Mouse (Mus musculus) kidney, embryonic 16.5 days (tissue): Measurements from ENCODE around the gene Bcor. TPM values are rescaled to one million over a fixed set of nuclear protein-coding genes. Genes with fewer than 3 reads are reported as not detected.

Experiments
- ATAC-seq: fragments of 200-750 bp; cut with Nextera tagmentation; 2 replicates; pipeline ENCODE4 v1.8.0; 2017; ENCODE audit warnings: moderate TSS enrichment; ENCODE audit not compliant: low FRiP score, low TSS enrichment
- H3K27ac ChIP-seq: fragments of 300-500 bp; sonication (generic); 2 replicates; pipeline ENCODE4 v1.5.1; 2014; ENCODE audit warnings: low read length
- H3K27me3 ChIP-seq: fragments of 300-500 bp; sonication (generic); 2 replicates; pipeline ENCODE4 v1.6.1; 2014; ENCODE audit warnings: low read length, control low read depth, mixed read lengths; ENCODE audit not compliant: insufficient read depth
- H3K36me3 ChIP-seq: fragments of 300-500 bp; sonication (generic); 2 replicates; pipeline ENCODE4 v1.6.1; 2014; ENCODE audit warnings: low read length, control low read depth, mixed read lengths; ENCODE audit not compliant: insufficient read depth
- H3K4me1 ChIP-seq: fragments of 300-500 bp; sonication (generic); 2 replicates; pipeline ENCODE4 v1.6.1; 2014; ENCODE audit warnings: low read length, control low read depth, mixed read lengths; ENCODE audit not compliant: insufficient read depth
- H3K4me2 ChIP-seq: fragments of 300-500 bp; sonication (generic); replicated peaks from 2 replicates; pipeline ENCODE4 v1.6.1; 2014; ENCODE audit warnings: low read depth, low read length
- H3K4me3 ChIP-seq: fragments of 300-500 bp; sonication (generic); 2 replicates; pipeline ENCODE4 v1.5.1; 2014; ENCODE audit warnings: mild to moderate bottlenecking, low read length
- H3K9ac ChIP-seq: fragments of 300-500 bp; sonication (generic); replicated peaks from 2 replicates; pipeline ENCODE4 v1.6.1; 2014; ENCODE audit warnings: low read length
- H3K9me3 ChIP-seq: fragments of 300-500 bp; sonication (generic); 2 replicates; pipeline ENCODE4 v1.6.1; 2016; ENCODE audit warnings: low read length, control low read depth
- WGBS: fragments of 180-500 bp; shearing (Covaris S2); extraction: QIAGEN DNeasy Blood & Tissue Kit; methylation state at CpG from one replicate; pipeline ENCODE4 v1.1.7; 2014; 5-methylcytosine and 5-hydroxymethylcytosine counted together
- polyA plus RNA-seq: library from polyadenylated mRNA; unstranded; fragments of >200 nt; fragmentation: Nextera tagmentation; extraction: Ambion mirVana; gene quantifications from 2 replicates; pipeline ENCODE4 v1.2.1, GENCODE M21; 2015

The Bcor gene
- polyA plus RNA-seq, 1 experiment from 2014 or later, result 16.7 TPM

- no peak overlapping the region for H3K4me3 ChIP-seq
- H3K4me2 ChIP-seq, result no peak overlapping the region
- H3K27me3 ChIP-seq, result no peaks in the 10 kb centered on the region
- no peak for ATAC-seq
- H3K4me1 ChIP-seq, result peaks cover 5% of the 10 kb centered on the region; the same call in 1 of the 2 replicates
- H3K27ac ChIP-seq, result no peak overlapping the region
- no peak overlapping the region for H3K9ac ChIP-seq
- H3K36me3 ChIP-seq, result peaks cover 40% of the 10 kb centered on the region
- H3K9me3 ChIP-seq, result no peaks in the 10 kb centered on the region
- 63% methylated on average over 9 of the region's 9 CpGs for WGBS
Observed at GRCm38 (mm10) chrX:12053315-12053914, 106.7 kb downstream of the Bcor start.

GRCm38 (mm10) chrX:12052651-12053050, 107.5 kb downstream of the Bcor start:
- no peak overlapping the region for H3K4me3 ChIP-seq
- H3K9me3 ChIP-seq, result no peaks in the 10 kb centered on the region
- peaks cover 9% of the 10 kb centered on the region for H3K4me1 ChIP-seq
- no peak for ATAC-seq
- H3K27me3 ChIP-seq, result peaks cover 4% of the 10 kb centered on the region; the same call in 1 of the 2 replicates
- WGBS, result 94% methylated on average over 1 of the region's 1 CpGs
- H3K36me3 ChIP-seq, result peaks cover 34% of the 10 kb centered on the region
- H3K4me2 ChIP-seq, result no peak overlapping the region
- H3K9ac ChIP-seq, result no peak overlapping the region
- H3K27ac ChIP-seq, result no peak overlapping the region

GRCm38 (mm10) chrX:12048721-12049120, 111.4 kb downstream of the Bcor start:
- Histone ChIP-seq H3K4me3 (no peak overlapping the region), H3K36me3 (peaks cover 33% of the 10 kb centered on the region)

GRCm38 (mm10) chrX:12048166-12048565, 112.0 kb downstream of the Bcor start:
- H3K4me1 ChIP-seq, result peaks cover 9% of the 10 kb centered on the region
- no peak overlapping the region for H3K27ac ChIP-seq
- ATAC-seq, result no peak

More at GRCm38 (mm10) chrX:12048721-12049120, 111.4 kb downstream of the Bcor start:
- 40% methylated on average over 11 of the region's 11 CpGs for WGBS
- Histone ChIP-seq H3K4me2 (no peak overlapping the region), H3K27ac (no peak overlapping the region), H3K4me1 (peaks cover 9% of the 10 kb centered on the region), H3K9ac (no peak overlapping the region), H3K9me3 (no peaks in the 10 kb centered on the region), H3K27me3 (peaks cover 4% of the 10 kb centered on the region; the same call in 1 of the 2 replicates)
- no peak for ATAC-seq

GRCm38 (mm10) chrX:12047223-12047911, 112.8 kb downstream of the Bcor start:
- peaks cover 9% of the 10 kb centered on the region for H3K4me1 ChIP-seq
- H3K36me3 ChIP-seq, result peaks cover 30% of the 10 kb centered on the region
- H3K27ac ChIP-seq, result no peak overlapping the region
- 45% methylated on average over 16 of the region's 16 CpGs for WGBS
- no peak for ATAC-seq
- no peak overlapping the region for H3K9ac ChIP-seq
- H3K9me3 ChIP-seq, result no peaks in the 10 kb centered on the region
- peaks cover 4% of the 10 kb centered on the region; the same call in 1 of the 2 replicates for H3K27me3 ChIP-seq
- no peak overlapping the region for H3K4me2 ChIP-seq
- no peak overlapping the region for H3K4me3 ChIP-seq

More at GRCm38 (mm10) chrX:12048166-12048565, 112.0 kb downstream of the Bcor start:
- Histone ChIP-seq H3K9ac (no peak overlapping the region), H3K27me3 (peaks cover 4% of the 10 kb centered on the region; the same call in 1 of the 2 replicates), H3K9me3 (no peaks in the 10 kb centered on the region), H3K4me3 (no peak overlapping the region), H3K36me3 (peaks cover 33% of the 10 kb centered on the region), H3K4me2 (no peak overlapping the region)
- WGBS, result 41% methylated on average over 9 of the region's 9 CpGs

GRCm38 (mm10) chrX:12046676-12047075, 113.5 kb downstream of the Bcor start:
- WGBS, result 72% methylated on average over 13 of the region's 13 CpGs
- Histone ChIP-seq H3K9me3 (no peaks in the 10 kb centered on the region), H3K27ac (no peak overlapping the region), H3K4me3 (no peak overlapping the region), H3K4me1 (peaks cover 9% of the 10 kb centered on the region), H3K4me2 (no peak overlapping the region), H3K27me3 (peaks cover 4% of the 10 kb centered on the region; the same call in 1 of the 2 replicates), H3K36me3 (peaks cover 27% of the 10 kb centered on the region), H3K9ac (no peak overlapping the region)
- no peak for ATAC-seq

- H3K9me3 ChIP-seq, result no peaks in the 10 kb centered on the region
- no peak for ATAC-seq
- H3K4me2 ChIP-seq, result no peak overlapping the region
- H3K27me3 ChIP-seq, result peaks cover 4% of the 10 kb centered on the region; the same call in 1 of the 2 replicates
- no peak overlapping the region for H3K9ac ChIP-seq
- WGBS, result 81% methylated on average over 14 of the region's 14 CpGs
- peaks cover 51% of the 10 kb centered on the region for H3K36me3 ChIP-seq
- no peak overlapping the region for H3K4me3 ChIP-seq
- H3K4me1 ChIP-seq, result peaks cover 4% of the 10 kb centered on the region; the same call in 1 of the 2 replicates
- H3K27ac ChIP-seq, result no peak overlapping the region
Observed at GRCm38 (mm10) chrX:12043352-12043751, 116.8 kb downstream of the Bcor start.

GRCm38 (mm10) chrX:12041453-12041852, 118.7 kb downstream of the Bcor start:
- Histone ChIP-seq H3K27me3 (no peaks in the 10 kb centered on the region; the same call in 1 of the 2 replicates), H3K4me2 (no peak overlapping the region), H3K27ac (no peak overlapping the region), H3K9me3 (no peaks in the 10 kb centered on the region), H3K9ac (no peak overlapping the region), H3K4me3 (no peak overlapping the region), H3K36me3 (peaks cover 50% of the 10 kb centered on the region), H3K4me1 (no peaks in the 10 kb centered on the region)
- no peak for ATAC-seq
- WGBS, result 92% methylated on average over 5 of the region's 5 CpGs

- Histone ChIP-seq H3K4me3 (no peak overlapping the region), H3K27me3 (peaks cover 5% of the 10 kb centered on the region; the same call in 1 of the 2 replicates), H3K9me3 (no peaks in the 10 kb centered on the region), H3K36me3 (no peaks in the 10 kb centered on the region), H3K9ac (no peak overlapping the region), H3K27ac (no peak overlapping the region), H3K4me1 (no peaks in the 10 kb centered on the region), H3K4me2 (no peak overlapping the region)
- 47% methylated on average over 15 of the region's 15 CpGs for WGBS
- ATAC-seq, result no peak
Observed at GRCm38 (mm10) chrX:12014726-12015464, 145.3 kb downstream of the Bcor start.
